Mouse (Mus musculus) subcutaneous adipose tissue, adult 2 months (tissue): ENCODE measurements around the gene Mn1. TPM values are rescaled to one million over a fixed set of nuclear protein-coding genes. Genes with fewer than 3 reads are reported as not detected.

Experiments
- polyA plus RNA-seq: library from polyadenylated mRNA; depleted of rRNA; stranded (reverse); fragments of >200 nt; gene quantifications from 2 replicates; pipeline ENCODE4 v1.2.3, GENCODE M21; 2012; ENCODE audit warnings: low replicate concordance; rRNA removed

The Mn1 gene
- 3.6 and 14.3 TPM in 2 replicates for polyA plus RNA-seq

DNA sequence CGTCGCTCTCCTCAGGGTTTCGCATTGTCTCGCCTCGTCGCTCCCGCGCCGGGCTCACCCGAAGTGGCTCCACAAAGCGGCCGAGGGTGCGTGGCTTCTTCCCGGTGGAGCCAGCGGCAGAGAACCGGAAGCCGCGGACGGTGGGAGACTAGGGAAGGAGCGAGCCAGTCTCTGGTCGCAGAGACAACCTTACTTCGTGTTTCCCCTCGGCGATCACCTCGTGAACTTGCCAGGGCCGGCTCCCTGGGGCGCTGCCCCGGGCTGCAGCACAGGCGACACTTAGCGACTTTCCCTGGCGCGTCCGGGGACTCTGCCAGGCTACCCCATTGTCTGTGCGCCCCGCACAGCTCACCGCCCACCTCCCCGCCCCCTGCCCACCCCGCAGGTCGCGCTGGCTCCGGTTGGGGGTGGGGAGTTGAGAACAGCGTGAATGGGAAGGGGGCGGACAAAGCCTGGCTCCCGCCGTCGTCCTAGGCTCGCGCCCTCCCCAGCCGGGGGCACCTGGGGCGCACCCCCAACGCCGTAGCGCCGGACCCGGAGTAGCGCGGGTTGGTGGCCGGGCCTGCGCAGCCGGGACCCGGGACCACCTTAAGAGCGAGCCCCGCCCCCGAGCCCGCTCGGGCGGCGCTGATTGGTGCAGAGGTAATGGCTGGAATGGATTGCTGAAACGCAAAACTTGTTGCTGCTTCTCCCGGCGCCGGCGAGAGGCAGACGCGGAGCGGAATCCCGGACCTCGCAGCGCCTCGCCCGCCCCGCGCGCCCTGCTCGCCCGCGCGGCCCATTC lies at the start of gene Mn1:
Gene Mn1, plus strand, starts transcription at position 772 of the 784 bp plus-strand sequence.

Other genes starting within 250 kb of the Mn1 start
- 56.0 and 64.9 TPM in 2 replicates for gene Pitpnb, start 86.6 kb upstream of the Mn1 start, polyA plus RNA-seq